Mouse (Mus musculus): ENCODE results near the gene Slit3.

The Slit3 gene

GRCm38 (mm10) chr11:35587174-35587959 lies 466.3 kb downstream of the Slit3 start:
- DNase-seq (ENCODE audit: low read depth), result no peak

DNA sequence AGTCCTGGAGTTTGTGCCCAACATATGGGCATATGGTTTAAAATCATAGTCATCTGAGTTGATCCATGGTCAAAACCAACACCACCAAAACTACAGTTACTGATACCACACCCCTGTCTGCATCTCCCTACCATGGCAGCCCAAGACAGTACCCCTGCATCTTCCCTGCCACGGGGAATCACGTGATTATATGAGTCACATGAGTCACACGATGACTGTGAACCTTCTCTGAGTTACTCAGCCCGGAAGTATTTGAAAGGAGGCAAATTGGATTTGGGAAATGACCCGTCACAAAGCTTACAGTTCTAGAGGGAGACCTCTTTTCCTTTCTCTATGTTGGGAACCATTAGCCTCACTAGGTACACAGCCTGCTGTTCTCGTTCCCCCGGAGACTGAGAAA lies 468.9 kb downstream of the Slit3 start:
- no peak for DNase-seq (ENCODE audit: low read depth)

- DNase-seq (ENCODE audit: low read depth), result no peak
Observed at GRCm38 (mm10) chr11:35593146-35594034, 472.4 kb downstream of the Slit3 start.

- no peak for DNase-seq (ENCODE audit: low read depth)
Observed at GRCm38 (mm10) chr11:35596064-35596463, 475.0 kb downstream of the Slit3 start.

GRCm38 (mm10) chr11:35597882-35598281 lies 476.9 kb downstream of the Slit3 start:
- no peak for DNase-seq (ENCODE audit: low read depth)

DNA sequence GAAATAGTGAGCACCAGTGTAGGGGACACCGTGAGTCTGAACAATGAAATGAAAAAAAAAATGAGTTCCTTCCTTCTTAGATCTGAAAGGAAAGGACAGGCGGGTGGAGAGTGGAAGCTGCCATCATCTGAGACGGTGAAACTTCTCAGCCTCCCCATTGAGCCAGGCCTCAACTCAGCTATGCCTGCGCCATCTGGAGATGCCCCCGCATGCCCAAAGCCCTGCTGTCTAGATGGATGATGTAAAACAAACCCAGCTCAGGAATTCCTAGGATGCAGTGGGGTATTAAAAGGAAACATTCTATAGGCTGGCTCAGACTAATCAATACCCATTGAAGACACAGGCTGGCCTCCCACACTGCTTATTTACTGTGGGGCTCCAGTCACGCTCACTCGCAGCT lies 477.7 kb downstream of the Slit3 start:
- DNase-seq (ENCODE audit: low read depth), result no peak

GRCm38 (mm10) chr11:35601652-35602240 lies 480.7 kb downstream of the Slit3 start:
- no peak for DNase-seq (ENCODE audit: low read depth)

DNA sequence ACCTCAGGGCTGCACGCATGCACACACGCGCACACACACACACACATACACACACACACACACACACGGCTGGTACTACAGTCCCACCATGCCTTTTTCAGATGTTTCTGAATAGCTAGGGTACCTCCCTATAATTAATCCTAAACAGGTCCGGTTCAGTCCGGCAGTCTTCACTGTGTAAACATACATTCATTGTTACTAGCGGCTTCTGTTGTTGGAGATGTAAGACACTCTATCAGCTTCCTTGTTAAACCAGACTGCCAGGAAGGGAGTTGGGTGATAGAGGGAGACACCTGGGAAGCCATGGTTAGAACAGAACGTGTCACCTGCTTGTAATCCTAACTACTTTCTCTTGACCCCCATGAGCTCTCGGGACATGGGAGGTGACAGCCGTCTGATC lies 481.6 kb downstream of the Slit3 start:
- DNase-seq (ENCODE audit: low read depth), result no peak

- DNase-seq (ENCODE audit: low read depth), result no peak
Observed at GRCm38 (mm10) chr11:35603946-35604345, 482.9 kb downstream of the Slit3 start.

DNA sequence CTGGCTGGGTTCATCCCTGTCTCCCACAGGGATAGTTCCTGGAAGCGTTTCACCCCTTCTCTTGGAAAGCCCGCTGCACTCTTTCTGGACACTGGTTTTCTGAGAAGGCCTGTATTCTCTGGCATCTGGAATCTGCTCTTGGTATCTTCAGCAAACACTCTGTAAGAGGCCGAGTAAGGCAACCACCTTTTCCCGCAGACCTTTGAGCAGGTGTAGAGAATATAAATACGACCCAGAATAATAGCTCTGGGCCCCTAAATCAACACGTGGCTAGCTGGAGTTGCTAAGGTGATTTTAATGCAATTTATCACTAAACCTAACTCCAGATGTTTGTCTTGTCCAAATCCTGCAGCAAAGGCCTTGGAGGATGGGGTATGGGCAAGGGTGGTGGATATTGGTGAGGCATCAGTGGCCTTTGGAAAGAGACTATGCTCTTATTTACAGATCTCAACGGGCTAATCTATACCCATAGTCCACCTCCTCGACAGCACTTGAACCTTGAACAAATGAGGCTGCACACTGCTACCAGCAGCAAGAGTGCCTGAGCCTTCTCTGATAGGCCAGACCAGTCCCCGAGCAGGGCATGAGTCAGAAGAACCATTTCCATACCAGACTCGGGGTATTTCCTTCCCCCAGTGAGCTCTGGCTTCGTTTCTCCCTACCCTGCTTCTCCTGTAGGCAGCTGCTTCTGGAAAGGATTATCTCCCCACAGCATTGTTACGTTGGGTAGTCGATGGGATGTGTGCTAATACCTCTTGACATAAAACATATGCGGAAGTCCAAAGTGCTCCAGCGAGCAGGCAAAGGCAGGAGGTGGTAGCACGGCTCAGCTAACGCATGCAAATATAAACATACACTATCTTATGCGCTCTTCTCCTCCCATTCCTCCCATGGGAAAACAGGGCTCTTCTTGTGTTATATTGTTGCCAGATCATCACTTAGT lies 484.1 kb downstream of the Slit3 start:
- DNase-seq (ENCODE audit: low read depth), result no peak

GRCm38 (mm10) chr11:35607191-35607590 lies 486.2 kb downstream of the Slit3 start:
- DNase-seq (ENCODE audit: low read depth), result no peak

DNA sequence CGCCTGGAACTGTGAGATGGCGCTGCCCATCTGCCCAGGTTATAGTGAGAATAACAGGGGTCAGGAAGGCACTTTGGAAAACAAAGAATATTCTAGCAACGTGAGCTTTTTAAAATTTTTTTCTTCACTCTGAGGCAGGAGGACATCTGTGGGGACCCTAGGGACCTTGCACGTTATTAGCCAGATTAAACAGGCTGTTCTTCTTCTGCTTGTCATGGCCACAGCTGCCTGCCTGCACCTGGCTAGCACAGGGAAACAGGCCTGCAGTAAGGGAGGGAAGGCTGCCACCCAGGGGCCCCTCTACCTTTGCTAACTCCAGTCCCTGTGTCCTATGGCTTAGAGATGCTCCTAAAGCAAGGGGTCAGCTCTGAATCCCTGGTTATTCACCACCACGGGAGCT lies 487.8 kb downstream of the Slit3 start:
- no peak for DNase-seq (ENCODE audit: low read depth)

- DNase-seq (ENCODE audit: low read depth), result no peak
Observed at GRCm38 (mm10) chr11:35612262-35612896, 491.4 kb downstream of the Slit3 start.

DNA sequence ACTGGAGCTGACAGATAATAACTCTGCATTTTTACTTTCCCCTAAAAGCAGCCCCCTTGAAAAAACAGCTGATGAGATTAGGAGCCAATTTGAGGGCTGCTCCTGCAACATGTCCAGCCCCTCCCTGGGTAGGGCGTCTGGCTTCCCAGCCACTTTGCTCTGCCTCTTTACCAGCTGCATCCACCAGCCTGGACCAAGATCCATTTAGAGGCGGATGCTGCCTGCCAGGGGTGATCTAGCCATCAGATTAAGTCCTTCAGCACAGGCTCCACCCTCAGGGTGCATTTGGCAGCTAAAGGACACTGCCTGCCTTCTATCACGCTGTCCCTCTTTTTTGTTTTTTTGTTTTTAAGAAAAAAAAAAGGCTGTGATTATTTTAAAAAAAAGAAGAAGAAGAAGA lies 493.5 kb downstream of the Slit3 start:
- DNase-seq (ENCODE audit: low read depth), result no peak

DNA sequence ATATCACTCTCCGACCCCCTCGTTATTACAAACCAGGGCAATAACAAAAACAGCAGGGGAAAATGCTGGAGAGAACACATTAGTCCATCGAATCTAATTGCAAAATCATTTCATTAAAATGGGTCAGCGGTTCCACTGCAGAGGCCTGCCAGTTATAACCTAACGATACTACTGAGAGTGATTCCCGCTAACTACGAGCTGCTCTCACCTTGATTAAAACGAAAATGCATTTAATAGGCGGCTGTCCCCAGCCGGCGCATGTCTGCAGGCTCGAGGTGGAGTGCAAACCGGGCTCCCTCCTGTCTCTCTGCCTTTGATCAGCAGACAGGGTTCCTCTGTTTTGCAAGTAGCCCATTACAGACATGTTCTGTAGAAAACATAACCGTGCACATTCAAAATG lies 498.4 kb downstream of the Slit3 start:
- DNase-seq (ENCODE audit: low read depth), result no peak

DNA sequence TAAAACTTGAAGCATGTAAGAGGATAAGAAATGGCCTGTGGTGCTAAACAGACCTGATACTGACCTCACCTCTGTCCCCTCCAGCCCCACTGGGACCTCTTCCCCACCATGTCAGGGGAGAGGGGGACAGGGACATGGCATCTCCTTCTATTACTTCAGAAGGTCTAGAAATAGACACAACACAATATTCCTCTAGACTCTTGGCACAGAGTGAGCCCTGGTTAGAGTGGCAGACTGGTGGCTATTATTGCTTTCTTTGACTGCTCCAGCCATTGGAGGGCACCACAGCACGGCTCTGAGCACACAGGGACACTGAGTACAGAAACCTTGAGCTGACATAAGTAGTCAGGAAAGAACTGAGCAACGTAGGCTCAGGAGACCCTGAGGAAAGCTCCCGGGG lies 501.7 kb downstream of the Slit3 start:
- no peak for DNase-seq (ENCODE audit: low read depth)

DNA sequence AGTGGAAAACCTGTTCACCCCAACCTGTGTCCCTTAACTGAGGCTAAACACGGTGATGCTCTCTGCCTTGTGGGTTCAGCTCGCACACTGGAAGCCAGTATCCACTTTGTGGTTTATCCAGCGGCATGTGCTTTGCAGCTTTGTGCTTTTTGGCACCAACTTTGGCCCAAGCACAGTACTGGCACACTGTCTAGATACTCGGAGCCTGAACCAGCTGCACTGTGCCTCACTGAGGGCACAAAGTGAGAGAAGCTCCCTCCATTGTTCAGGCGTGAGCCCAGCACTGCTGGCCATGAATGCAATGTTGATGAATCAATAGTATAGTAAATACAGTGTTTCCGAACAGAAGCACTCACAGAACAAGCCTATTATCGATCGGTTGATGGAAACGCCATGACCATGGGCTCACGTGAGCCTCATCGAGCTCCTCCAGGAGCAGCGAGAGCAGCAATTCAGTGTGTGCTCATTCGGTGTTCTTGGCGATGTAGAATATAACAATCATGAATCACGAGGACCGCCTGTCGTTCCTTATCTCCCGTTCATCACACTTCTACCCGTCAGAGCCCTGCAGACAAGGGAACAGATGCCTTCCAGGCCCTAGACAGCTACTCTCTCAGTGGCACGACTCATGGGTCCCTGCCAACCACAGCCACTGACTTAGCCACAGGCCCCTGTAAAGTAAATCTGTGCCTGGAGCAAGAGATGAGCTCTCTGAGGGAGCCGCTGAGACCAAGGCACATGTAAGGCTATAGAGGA lies 503.7 kb downstream of the Slit3 start:
- DNase-seq (ENCODE audit: low read depth), result no peak

- DNase-seq (ENCODE audit: low read depth), result no peak
Observed at GRCm38 (mm10) chr11:35625576-35625975, 504.6 kb downstream of the Slit3 start.

- DNase-seq (ENCODE audit: low read depth), result no peak
Observed at GRCm38 (mm10) chr11:35626161-35626885, 505.3 kb downstream of the Slit3 start.

- no peak for DNase-seq (ENCODE audit: low read depth)
Observed at GRCm38 (mm10) chr11:35627815-35628214, 506.8 kb downstream of the Slit3 start.

Data from c-Kit-positive CD71-positive TER-119-negative erythroid progenitor cells, embryonic 14.5 days (primary cell).